Mouse (Mus musculus): Measurements from ENCODE around the gene Olfr1012.

DNA sequence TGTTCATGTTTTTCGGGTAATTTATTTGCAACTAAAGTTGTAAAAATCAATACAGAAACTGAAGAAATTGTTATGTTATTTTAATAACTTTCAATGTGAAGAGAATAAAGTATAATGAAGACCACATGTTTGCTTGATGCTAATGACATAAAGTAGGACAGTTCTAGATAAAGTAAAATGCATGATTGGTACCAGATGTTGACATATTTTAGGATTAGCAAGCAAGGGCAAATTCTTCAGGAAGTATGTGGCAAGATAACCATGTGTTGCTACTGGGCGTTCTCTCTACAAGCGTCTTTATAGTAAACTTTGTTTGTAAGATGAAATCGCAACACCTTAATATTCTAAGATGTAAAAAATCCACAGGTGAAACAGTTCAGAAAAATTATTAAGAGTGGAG, 41.9 kb upstream of the Olfr1012 start:
- TF ChIP-seq CTCF (IDR thresholded peaks at IDR 0.05; ENCODE audit: low read depth) (no peak), EP300 (optimal IDR thresholded peaks at IDR 0.05) (no peak)
